Comparison of ENCODE assay signal across 21 mouse cellular contexts in the genomic region with DNA sequence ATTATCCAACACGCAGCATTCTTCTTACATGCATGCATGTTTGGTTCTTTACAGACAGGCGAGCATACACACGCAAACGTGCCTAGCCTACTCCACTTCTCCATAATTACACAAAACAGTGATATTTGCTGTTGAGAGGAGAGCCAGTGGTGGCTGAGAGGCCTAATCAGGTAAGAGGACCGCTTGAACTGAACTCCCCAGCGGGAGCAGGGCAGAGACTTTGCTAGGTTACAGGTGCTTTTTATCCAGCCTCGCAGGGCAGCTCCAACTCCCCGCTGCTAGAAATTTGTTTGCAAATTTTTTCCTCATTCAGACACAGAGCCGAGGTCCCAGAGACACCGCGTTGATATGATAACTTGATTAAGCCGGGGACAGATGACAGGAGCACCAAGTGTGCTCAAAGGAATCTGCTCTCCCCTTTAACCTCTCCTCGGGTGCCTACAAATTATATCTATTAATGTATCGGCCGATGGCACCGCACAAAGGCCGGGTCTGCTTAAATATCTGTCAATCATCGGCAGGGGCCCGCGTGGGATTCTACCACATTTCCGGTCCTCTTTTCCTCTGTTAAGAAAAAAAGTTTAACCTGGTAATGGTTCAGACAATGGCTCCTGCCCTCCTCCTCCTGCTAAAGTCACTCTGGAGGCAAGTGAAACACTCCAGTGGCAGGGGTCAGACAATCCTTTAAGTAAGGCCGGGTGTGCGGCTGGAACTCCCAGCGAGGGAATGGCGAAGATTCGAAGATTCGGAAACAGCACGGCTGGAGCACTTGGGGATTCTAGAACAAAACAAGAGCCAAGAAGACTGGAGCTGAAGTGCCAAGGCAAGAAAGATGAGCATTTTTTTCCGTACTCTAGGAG. TPM values are rescaled to one million over a fixed set of nuclear protein-coding genes. Genes with fewer than 3 reads are reported as not detected.
A peak's percentile ranks its signal among the peaks of the same experiment; 100 is the strongest.
DNase-seq lines count a peak whose midpoint lies in the region; ATAC-seq and TF ChIP-seq lines count a peak whose summit lies in the region.
"Had no signal": no experiment of that assay in that cellular context is flagged by ENCODE, and none has a peak within 500 bp of the region (broad histone marks: within the 10 kb centered on the region; RNA-seq: fewer than 3 reads in every experiment).

No protein-coding gene starts in this region.

- peaks cover 86% of the 10 kb centered on the region for H3K27me3 ChIP-seq in forebrain, embryonic 13.5 days
- peaks cover 51% of the 10 kb centered on the region for H3K27me3 ChIP-seq in forebrain, embryonic 11.5 days (ENCODE audit: control insufficient read depth, insufficient read depth, low read length)
- no peaks in the 10 kb centered on the region for H3K27me3 ChIP-seq in lung, postnatal 0 days (replicated peaks; ENCODE audit: insufficient read depth, low read length)
- peaks cover 51% of the 10 kb centered on the region for H3K27me3 ChIP-seq in E14TG2a.4 (ENCODE audit: insufficient read depth, low read length)

- no peak overlapping the region for H3K9ac ChIP-seq in forebrain, embryonic 13.5 days
- H3K9ac ChIP-seq in forebrain, embryonic 11.5 days (ENCODE audit: low read length), result no peak overlapping the region
- H3K9ac ChIP-seq in lung, postnatal 0 days (replicated peaks; ENCODE audit: low read depth), result no peak overlapping the region
- H3K9ac ChIP-seq: limb, embryonic 12.5 days; liver, embryonic 13.5 days; neural tube, embryonic 12.5 days had no signal

- TF ChIP-seq CTCF in lung, postnatal 0 days (IDR thresholded peaks at IDR 0.05), result no peak
- TF ChIP-seq CTCF in lung, adult 2 months (IDR thresholded peaks at IDR 0.05; ENCODE audit: insufficient read depth, low read length), result no peak
- no peak for TF ChIP-seq CTCF in E14TG2a.4 (conservative IDR thresholded peaks at IDR 0.05; ENCODE audit: low read length)

- 0 out of 2 replicates have a peak overlapping the region, but pooled peaks have one; percentile 13 for H3K4me2 ChIP-seq in forebrain, embryonic 13.5 days
- H3K4me2 ChIP-seq in forebrain, embryonic 11.5 days (ENCODE audit: low read depth, low read length, severe bottlenecking), result no peak overlapping the region; the same call in 1 of the 2 replicates
- no peak overlapping the region for H3K4me2 ChIP-seq in lung, postnatal 0 days (replicated peaks; ENCODE audit: low read depth, low read length)
- H3K4me2 ChIP-seq: limb, embryonic 12.5 days; liver, embryonic 13.5 days; neural tube, embryonic 12.5 days had no signal

- no peaks in the 10 kb centered on the region for H3K36me3 ChIP-seq in forebrain, embryonic 13.5 days (ENCODE audit: poor library complexity, severe bottlenecking)
- H3K36me3 ChIP-seq in forebrain, embryonic 11.5 days (ENCODE audit: control insufficient read depth, insufficient read depth, low read length), result no peaks in the 10 kb centered on the region
- no peaks in the 10 kb centered on the region for H3K36me3 ChIP-seq in lung, postnatal 0 days (ENCODE audit: insufficient read depth, low read length)
- no peaks in the 10 kb centered on the region for H3K36me3 ChIP-seq in E14TG2a.4 (ENCODE audit: insufficient read depth, low read length)
- H3K36me3 ChIP-seq: limb, embryonic 12.5 days; liver, embryonic 13.5 days; neural tube, embryonic 12.5 days had no signal

- peaks cover 2% of the 10 kb centered on the region; the same call in 1 of the 2 replicates for H3K9me3 ChIP-seq in forebrain, embryonic 13.5 days (replicated peaks)
- H3K9me3 ChIP-seq in forebrain, embryonic 11.5 days (ENCODE audit: control insufficient read depth, low read length), result no peaks in the 10 kb centered on the region
- H3K9me3 ChIP-seq in lung, postnatal 0 days (ENCODE audit: low read length), result no peaks in the 10 kb centered on the region
- 0 out of 2 replicates have a peak, but pooled peaks cover 2% of the 10 kb centered on the region for H3K9me3 ChIP-seq in E14TG2a.4 (ENCODE audit: low read length)
- H3K9me3 ChIP-seq: limb, embryonic 12.5 days; liver, embryonic 13.5 days had no signal

- 15% methylated on average over 29 of the region's 29 CpGs for WGBS in forebrain, embryonic 13.5 days
- 4% methylated on average over 29 of the region's 29 CpGs for WGBS in forebrain, embryonic 11.5 days
- 36% methylated on average over 29 of the region's 29 CpGs for WGBS in lung, postnatal 0 days
- WGBS in lung, adult 2 months, result 57% methylated on average over 29 of the region's 29 CpGs

- no peak for DNase-seq in forebrain, embryonic 11.5 days (ENCODE audit: low spot score)
- DNase-seq in lung, postnatal 0 days (ENCODE audit: low spot score), result no peak
- no peak for DNase-seq in lung, adult 2 months
- DNase-seq in embryo, embryonic 11 days, result peak; percentile 59
- no peak for DNase-seq in cerebellum, adult 8-10 months
- DNase-seq in urinary bladder, postnatal 14 days (ENCODE audit: low spot score), result no peak
- DNase-seq: adrenal gland, postnatal 14 days; cerebellum, adult 18-20 months; gastrocnemius, postnatal 14 days; heart, postnatal 36 days; kidney, adult 8-10 months; kidney, postnatal 36 days; layer of hippocampus, adult 9-11 months; liver, embryonic 13.5 days; right cerebral cortex, postnatal 25 days; thymus, postnatal 36 days had no signal

- H3K4me3 ChIP-seq in forebrain, embryonic 13.5 days, result no peak overlapping the region
- H3K4me3 ChIP-seq in forebrain, embryonic 11.5 days (ENCODE audit: low read depth, low read length), result no peak overlapping the region
- H3K4me3 ChIP-seq in lung, postnatal 0 days (ENCODE audit: low read depth, low read length), result no peak overlapping the region
- H3K4me3 ChIP-seq in lung, adult 2 months (replicated peaks; ENCODE audit: extremely low read depth, low read depth, low read length), result no peak overlapping the region
- H3K4me3 ChIP-seq in E14TG2a.4 (replicated peaks; ENCODE audit: low read length), result peak overlapping the region; percentile 23; the same call in 1 of the 2 replicates
- H3K4me3 ChIP-seq: limb, embryonic 12.5 days; liver, embryonic 13.5 days; neural tube, embryonic 12.5 days had no signal

- TF ChIP-seq POLR2A in lung, adult 2 months (IDR thresholded peaks at IDR 0.05; ENCODE audit: borderline replicate concordance, extremely low read depth, low read depth, low read length), result no peak

- no peak for ATAC-seq in forebrain, embryonic 13.5 days
- ATAC-seq in forebrain, embryonic 11.5 days (replicated peaks; ENCODE audit: low FRiP score), result no peak
- ATAC-seq in lung, postnatal 0 days, result peak; percentile 17; the same call in 1 of the 2 replicates
- ATAC-seq: activated CD4-positive, CD25-positive, alpha-beta regulatory T cell, adult 4 months had no signal

- TF ChIP-seq EP300 in lung, postnatal 0 days (IDR thresholded peaks at IDR 0.05), result no peak

- peaks cover 22% of the 10 kb centered on the region for H3K4me1 ChIP-seq in forebrain, embryonic 13.5 days
- H3K4me1 ChIP-seq in forebrain, embryonic 11.5 days (replicated peaks; ENCODE audit: control insufficient read depth, insufficient read depth, low read length), result peaks cover 16% of the 10 kb centered on the region; the same call in 1 of the 2 replicates
- no peaks in the 10 kb centered on the region; the same call in 1 of the 2 replicates for H3K4me1 ChIP-seq in lung, postnatal 0 days (ENCODE audit: insufficient read depth, low read depth, low read length)
- no peaks in the 10 kb centered on the region for H3K4me1 ChIP-seq in lung, adult 2 months (ENCODE audit: control insufficient read depth, insufficient read depth, low read length)
- H3K4me1 ChIP-seq in E14TG2a.4 (replicated peaks; ENCODE audit: low read depth, low read length), result peaks cover 49% of the 10 kb centered on the region

- no peak overlapping the region for H3K27ac ChIP-seq in forebrain, embryonic 13.5 days
- H3K27ac ChIP-seq in forebrain, embryonic 11.5 days (ENCODE audit: low read depth, low read length), result no peak overlapping the region
- H3K27ac ChIP-seq in lung, postnatal 0 days (ENCODE audit: low read length), result no peak overlapping the region
- H3K27ac ChIP-seq: limb, embryonic 12.5 days; liver, embryonic 13.5 days; neural tube, embryonic 12.5 days had no signal

RNA-seq across cellular contexts. Expression of a gene that starts 58.3 kb away (rescaled TPM):
- polyA plus RNA-seq in forebrain, embryonic 13.5 days (2015; fragmentation: Nextera tagmentation; extraction: Ambion mirVana), result 29.9 and 30.4 TPM in 2 replicates
- polyA plus RNA-seq in forebrain, embryonic 11.5 days (2014; fragmentation: Nextera tagmentation; extraction: Ambion mirVana), result 66.5 and 67.0 TPM in 2 replicates
- 89.1 and 93.9 TPM in 2 replicates for polyA plus RNA-seq in lung, postnatal 0 days (2015; fragmentation: Nextera tagmentation; extraction: Ambion mirVana)
- polyA plus RNA-seq in lung, adult 2 months (2012; rRNA removed), result 167 and 332 TPM in 2 replicates
- polyA plus RNA-seq: activated CD4-positive, CD25-positive, alpha-beta regulatory T cell, adult 4 months had no signal
